Mouse (Mus musculus) embryonic fibroblast, embryonic 13.5 days (primary cell): ENCODE measurements around the gene Pop5. TPM values are rescaled to one million over a fixed set of nuclear protein-coding genes. Genes with fewer than 3 reads are reported as not detected.

Experiments
- H3K27ac ChIP-seq: 2 replicates; pipeline ENCODE4 v1.5.1; 2012; ENCODE audit warnings: low read length, control low read depth, inconsistent platforms; ENCODE audit not compliant: insufficient read depth
- H3K4me1 ChIP-seq: 2 replicates; pipeline ENCODE4 v1.6.1; 2011; ENCODE audit warnings: low read length; ENCODE audit not compliant: control insufficient read depth, insufficient read depth
- H3K4me3 ChIP-seq: 2 replicates; pipeline ENCODE4 v1.5.1; 2011; ENCODE audit warnings: mild to moderate bottlenecking, control low read depth, low read length; ENCODE audit not compliant: insufficient read depth
- CTCF ChIP-seq: IDR thresholded peaks from 2 replicates; pipeline ENCODE4 v1.5.1; 2011; ENCODE audit warnings: mild to moderate bottlenecking, control low read depth, low read length, moderate library complexity, borderline replicate concordance; ENCODE audit not compliant: insufficient read depth
- POLR2A ChIP-seq: IDR thresholded peaks from 2 replicates; pipeline ENCODE4 v1.6.1; 2011; ENCODE audit warnings: low read depth, mild to moderate bottlenecking, control low read depth, low read length, moderate library complexity
- polyA plus RNA-seq: library from polyadenylated mRNA; stranded (reverse); fragments of >200 nt; gene quantifications from 2 replicates; pipeline ENCODE4 v1.2.4, GENCODE M21; 2011; ENCODE audit warnings: low read depth; ENCODE audit not compliant: missing spikeins, insufficient read length

Gene Pop5
- polyA plus RNA-seq, 1 experiment: 22.8 TPM

- TF ChIP-seq POLR2A (no peak), CTCF (0 out of 2 replicates have a peak, but pooled peaks have one; percentile 6)
- H3K4me1 ChIP-seq: no peaks in the 10 kb centered on the region
- H3K27ac ChIP-seq: no peak within 1 kb of the TSS
- peak within 1 kb of the TSS; percentile 12; the same call in 1 of the 2 replicates for H3K4me3 ChIP-seq
Observed at GRCm38 (mm10) chr5:115193669-115194625, 41.7 kb upstream of the Pop5 start, which contains the start of gene Cabp1. Gene Cabp1, minus strand, starts transcription at chr5:115194381.

GRCm38 (mm10) chr5:115194626-115195221 is 40.9 kb upstream of the Pop5 start:
- TF ChIP-seq POLR2A (no peak), CTCF (no peak)
- H3K4me1 ChIP-seq: no peaks in the 10 kb centered on the region
- H3K27ac ChIP-seq: no peak overlapping the region
- H3K4me3 ChIP-seq: no peak overlapping the region

GRCm38 (mm10) chr5:115203735-115204561 is 31.7 kb upstream of the Pop5 start:
- Histone ChIP-seq H3K27ac (no peak overlapping the region), H3K4me1 (peaks cover 4% of the 10 kb centered on the region; the same call in 1 of the 2 replicates), H3K4me3 (no peak overlapping the region; the same call in 1 of the 2 replicates)
- TF ChIP-seq CTCF (no peak), POLR2A (no peak)

GRCm38 (mm10) chr5:115204562-115205311 is 30.9 kb upstream of the Pop5 start:
- no peak for TF ChIP-seq POLR2A
- no peak for TF ChIP-seq CTCF
- no peak overlapping the region for H3K27ac ChIP-seq

GRCm38 (mm10) chr5:115207244-115207643 is 28.4 kb upstream of the Pop5 start:
- no peak for TF ChIP-seq POLR2A
- no peak for TF ChIP-seq CTCF
- no peak overlapping the region for H3K27ac ChIP-seq

More at GRCm38 (mm10) chr5:115204562-115205311, 30.9 kb upstream of the Pop5 start:
- Histone ChIP-seq H3K4me3 (peak overlapping the region; percentile 13; the same call in 1 of the 2 replicates), H3K4me1 (peaks cover 4% of the 10 kb centered on the region; the same call in 1 of the 2 replicates)

GRCm38 (mm10) chr5:115207892-115208291 is 27.7 kb upstream of the Pop5 start:
- no peak for TF ChIP-seq POLR2A
- TF ChIP-seq CTCF: no peak
- no peak overlapping the region for H3K27ac ChIP-seq
- H3K4me1 ChIP-seq: peaks cover 4% of the 10 kb centered on the region; the same call in 1 of the 2 replicates
- no peak overlapping the region for H3K4me3 ChIP-seq

More at GRCm38 (mm10) chr5:115207244-115207643, 28.4 kb upstream of the Pop5 start:
- Histone ChIP-seq H3K4me3 (no peak overlapping the region), H3K4me1 (peaks cover 4% of the 10 kb centered on the region; the same call in 1 of the 2 replicates)

- no peak overlapping the region for H3K4me3 ChIP-seq
- peaks cover 4% of the 10 kb centered on the region; the same call in 1 of the 2 replicates for H3K4me1 ChIP-seq
- TF ChIP-seq CTCF (no peak), POLR2A (no peak)
- H3K27ac ChIP-seq: no peak overlapping the region
Observed at GRCm38 (mm10) chr5:115208601-115209000, 27.0 kb upstream of the Pop5 start.

- H3K4me3 ChIP-seq: no peak overlapping the region
- no peak overlapping the region for H3K27ac ChIP-seq
- H3K4me1 ChIP-seq: no peaks in the 10 kb centered on the region
- no peak for TF ChIP-seq POLR2A
- TF ChIP-seq CTCF: 0 out of 2 replicates have a peak, but pooled peaks have one; percentile 28
Observed at GRCm38 (mm10) chr5:115210380-115210779, 25.3 kb upstream of the Pop5 start.
